Mouse (Mus musculus) G1E (cell line): ENCODE data around the gene Dhx9.
"Not testable (repeated sequence)": the region's sequence is repeated elsewhere in the genome, so short reads cannot be mapped to it uniquely, and the experiment has no call there.

Experiments used
- CTCF ChIP-seq: IDR thresholded peaks from 2 replicates; pipeline ENCODE4 v1.5.1; 2012; ENCODE audit warnings: low read depth, low read length, inconsistent platforms, mixed read lengths
- GATA1 ChIP-seq: IDR thresholded peaks from 2 replicates; pipeline ENCODE4 v1.6.1; 2012; ENCODE audit warnings: borderline replicate concordance, low read length, inconsistent platforms, mixed read lengths
- GATA2 ChIP-seq: IDR thresholded peaks from 2 replicates; pipeline ENCODE4 v1.6.1; 2012; ENCODE audit warnings: low read depth, low read length, inconsistent platforms, borderline replicate concordance

DNA sequence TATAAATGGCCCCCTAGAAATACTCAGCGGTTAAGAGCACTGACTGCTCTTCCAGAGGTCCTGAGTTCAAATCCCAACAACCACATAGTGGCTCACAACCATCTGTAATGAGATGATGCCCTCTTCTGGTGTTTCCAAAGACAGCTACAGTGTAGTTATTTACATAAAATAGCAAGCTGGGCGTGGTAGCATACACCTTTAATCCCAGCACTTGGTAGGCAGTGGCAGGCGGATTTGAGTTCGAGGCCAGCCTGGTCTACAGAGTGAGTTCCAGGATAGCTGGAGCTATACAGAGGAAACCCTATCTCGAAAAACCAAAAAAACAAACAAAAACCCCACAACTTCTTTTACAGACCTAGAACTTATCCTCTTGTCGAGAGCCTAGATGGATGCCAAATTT, 1.3 kb downstream of the Dhx9 start:
- TF ChIP-seq CTCF, GATA1, GATA2: not testable (repeated sequence)
